Mouse (Mus musculus): Measurements from ENCODE around the gene 4930404N11Rik. TPM values are rescaled to one million over a fixed set of nuclear protein-coding genes. Genes with fewer than 3 reads are reported as not detected.

4930404N11Rik gene
- polyA plus RNA-seq, 1 experiment from 2014 or later, result 1.1 TPM

DNA sequence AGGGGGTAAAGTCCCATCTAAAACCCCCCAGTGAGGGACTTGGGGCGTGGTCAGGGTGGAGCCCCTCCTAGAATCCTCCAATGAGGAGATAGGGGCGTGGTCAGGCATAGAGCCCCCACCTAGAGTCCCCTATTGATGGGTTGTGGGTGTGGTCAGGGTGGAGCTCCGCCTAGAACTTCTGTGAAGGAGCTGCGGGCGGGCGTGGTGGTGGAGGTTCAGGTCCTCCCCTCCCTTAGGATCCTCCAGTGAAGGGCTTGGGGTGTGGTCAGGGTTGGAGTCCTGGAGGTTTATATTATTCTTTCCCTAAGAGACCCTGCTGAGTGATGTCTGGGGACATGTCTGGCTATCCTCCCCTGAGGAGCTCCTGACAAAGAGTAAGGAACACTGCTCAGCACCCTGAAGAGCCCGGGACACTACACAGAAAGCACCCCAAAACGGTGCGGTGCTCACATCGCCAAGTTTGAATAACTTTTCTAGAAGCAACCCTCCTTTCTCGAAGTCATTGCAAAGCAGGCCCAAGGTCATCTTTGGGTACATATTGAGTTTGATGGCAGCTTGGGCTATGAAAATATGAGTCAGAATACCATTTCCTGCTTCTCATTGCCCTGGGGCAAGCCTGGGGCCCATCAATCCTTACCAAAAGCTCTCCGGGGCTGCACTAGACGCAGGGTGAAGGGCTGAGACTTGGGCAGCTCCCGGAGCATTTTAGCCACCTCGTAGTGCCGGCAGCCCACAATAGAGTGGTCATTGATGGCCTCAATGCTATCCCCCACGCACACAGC, 24.9 kb downstream of the 4930404N11Rik start:
- Histone ChIP-seq H3K27ac (replicated peaks) (no peak overlapping the region), H3K4me1 (peaks cover 45% of the 10 kb centered on the region), H3K4me3 (no peak overlapping the region), H3K4me2 (no peak overlapping the region), H3K9ac (no peak overlapping the region), H3K27me3 (replicated peaks) (peaks cover 66% of the 10 kb centered on the region), H3K36me3 (peaks cover 7% of the 10 kb centered on the region), H3K9me3 (no peaks in the 10 kb centered on the region)
- ATAC-seq (ENCODE audit: extremely low read depth, insufficient number of reproducible peaks, low FRiP score, low TSS enrichment), result no peak
- 38% methylated on average over 17 of the region's 17 CpGs for WGBS

DNA sequence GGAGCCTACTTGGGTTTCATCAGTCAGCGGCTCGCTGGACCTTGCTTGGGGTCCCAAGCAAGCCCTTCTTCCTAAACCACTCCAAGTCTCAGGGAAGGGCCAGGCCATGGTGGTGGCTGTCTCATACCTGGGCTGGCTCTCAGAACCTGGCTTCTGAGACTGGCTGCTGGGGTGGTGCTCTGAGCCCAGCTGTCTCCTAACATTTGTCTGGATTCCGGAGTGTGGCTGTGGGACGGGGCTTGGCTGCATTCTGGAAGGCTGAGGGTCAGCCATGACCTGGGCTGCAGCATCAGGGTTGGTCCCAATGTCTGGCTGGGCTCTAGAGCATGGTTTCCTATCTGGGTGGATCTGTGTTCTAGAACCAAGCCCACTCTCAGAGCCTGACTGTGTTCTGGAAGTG, 29.1 kb downstream of the 4930404N11Rik start:
- peaks cover 41% of the 10 kb centered on the region for H3K27me3 ChIP-seq (replicated peaks)
- H3K4me3 ChIP-seq, result no peak overlapping the region
- WGBS, result 84% methylated on average over 4 of the region's 4 CpGs
- H3K4me2 ChIP-seq, result no peak overlapping the region
- peak overlapping the region; percentile 52; the same call in 1 of the 2 replicates for H3K9ac ChIP-seq
- ATAC-seq (ENCODE audit: extremely low read depth, insufficient number of reproducible peaks, low FRiP score, low TSS enrichment), result no peak
- no peaks in the 10 kb centered on the region for H3K9me3 ChIP-seq
- H3K27ac ChIP-seq (replicated peaks), result peak overlapping the region; percentile 72
- H3K4me1 ChIP-seq, result peaks cover 52% of the 10 kb centered on the region
- H3K36me3 ChIP-seq, result peaks cover 10% of the 10 kb centered on the region; the same call in 1 of the 2 replicates

DNA sequence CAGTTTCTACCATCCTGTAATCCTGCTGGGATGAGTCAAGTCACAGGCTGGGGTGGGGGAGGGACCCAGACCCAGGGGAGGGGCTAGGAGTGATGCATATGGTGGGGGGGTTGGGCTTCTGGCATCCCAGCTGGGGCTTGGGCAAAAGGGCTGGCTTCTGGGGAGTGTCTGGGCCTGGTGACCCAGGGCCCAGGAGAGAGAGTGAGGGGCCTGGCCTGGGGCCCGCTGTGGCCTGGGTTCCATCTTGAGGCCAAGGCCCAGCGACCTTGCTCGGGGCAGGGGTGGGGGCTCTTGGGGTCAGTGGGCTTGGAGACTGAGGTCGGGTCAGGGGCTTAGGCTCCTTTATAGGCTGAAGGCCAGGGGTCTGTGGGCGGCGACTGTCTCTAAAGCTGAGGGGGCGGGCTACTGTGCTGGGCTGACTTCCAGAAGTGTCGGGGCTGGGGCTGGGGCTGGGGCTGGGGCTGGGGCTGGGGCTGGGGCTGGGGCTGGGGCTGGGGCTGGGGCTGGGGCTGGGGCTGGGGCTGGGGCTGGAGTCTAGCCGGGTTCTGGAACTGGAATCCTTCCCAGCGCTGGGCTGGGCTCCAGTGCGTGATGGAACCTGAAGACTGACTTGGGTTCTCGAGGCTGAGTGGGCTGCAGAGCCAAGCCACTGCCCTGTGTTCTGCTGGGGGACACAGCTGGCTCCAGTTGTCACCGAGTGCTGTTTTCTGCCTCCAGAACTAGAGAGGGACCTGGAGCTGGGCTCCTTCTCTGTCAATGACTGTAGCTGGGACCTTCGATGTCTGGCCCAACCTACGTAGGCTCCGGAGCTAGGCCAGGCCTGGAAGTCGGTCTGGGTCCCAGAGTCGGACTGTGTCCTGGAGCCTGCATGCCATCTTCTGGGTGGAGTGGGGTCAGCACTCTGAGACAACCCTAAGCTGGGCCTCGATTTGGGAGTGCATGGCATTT, 29.9 kb downstream of the 4930404N11Rik start:
- Histone ChIP-seq H3K4me3 (no peak overlapping the region), H3K4me2 (peak overlapping the region; percentile 11; the same call in 1 of the 2 replicates), H3K4me1 (peaks cover 50% of the 10 kb centered on the region), H3K27me3 (replicated peaks) (peaks cover 34% of the 10 kb centered on the region), H3K36me3 (peaks cover 10% of the 10 kb centered on the region; the same call in 1 of the 2 replicates), H3K27ac (replicated peaks) (peak overlapping the region; percentile 73), H3K9me3 (no peaks in the 10 kb centered on the region), H3K9ac (peak overlapping the region; percentile 65)
- ATAC-seq (ENCODE audit: extremely low read depth, insufficient number of reproducible peaks, low FRiP score, low TSS enrichment), result no peak
- WGBS, result 44% methylated on average over 18 of the region's 19 CpGs

GRCm38 (mm10) chr10:81334324-81334723, 31.3 kb downstream of the 4930404N11Rik start:
- WGBS, result 73% methylated on average over 11 of the region's 11 CpGs
- H3K4me1 ChIP-seq, result peaks cover 60% of the 10 kb centered on the region
- H3K9me3 ChIP-seq, result no peaks in the 10 kb centered on the region
- H3K27ac ChIP-seq (replicated peaks), result 0 out of 2 replicates have a peak overlapping the region, but pooled peaks have one; percentile 73
- peaks cover 10% of the 10 kb centered on the region; the same call in 1 of the 2 replicates for H3K36me3 ChIP-seq
- no peak for ATAC-seq (ENCODE audit: extremely low read depth, insufficient number of reproducible peaks, low FRiP score, low TSS enrichment)
- H3K4me3 ChIP-seq, result no peak overlapping the region
- peak overlapping the region; percentile 65; the same call in 1 of the 2 replicates for H3K9ac ChIP-seq
- no peak overlapping the region for H3K4me2 ChIP-seq
- H3K27me3 ChIP-seq (replicated peaks), result peaks cover 34% of the 10 kb centered on the region

GRCm38 (mm10) chr10:81332277-81332676, 33.3 kb downstream of the 4930404N11Rik start:
- H3K4me2 ChIP-seq, result peak overlapping the region; percentile 50
- 29% methylated on average over 29 of the region's 29 CpGs for WGBS
- peaks cover 76% of the 10 kb centered on the region for H3K4me1 ChIP-seq
- peaks cover 14% of the 10 kb centered on the region for H3K36me3 ChIP-seq
- H3K9ac ChIP-seq, result peak overlapping the region; percentile 64
- peaks cover 17% of the 10 kb centered on the region for H3K27me3 ChIP-seq (replicated peaks)
- no peak for ATAC-seq (ENCODE audit: extremely low read depth, insufficient number of reproducible peaks, low FRiP score, low TSS enrichment)
- H3K27ac ChIP-seq (replicated peaks), result no peak overlapping the region
- peak overlapping the region; percentile 20 for H3K4me3 ChIP-seq
- H3K9me3 ChIP-seq, result no peaks in the 10 kb centered on the region

GRCm38 (mm10) chr10:81330007-81330406, 35.6 kb downstream of the 4930404N11Rik start:
- Histone ChIP-seq H3K9me3 (no peaks in the 10 kb centered on the region), H3K4me2 (peak overlapping the region; percentile 63), H3K36me3 (peaks cover 37% of the 10 kb centered on the region), H3K27me3 (replicated peaks) (peaks cover 15% of the 10 kb centered on the region), H3K4me1 (peaks cover 74% of the 10 kb centered on the region), H3K27ac (replicated peaks) (peak overlapping the region; percentile 96), H3K9ac (peak overlapping the region; percentile 78), H3K4me3 (peak overlapping the region; percentile 34; the same call in 1 of the 2 replicates)
- WGBS, result 58% methylated on average over 4 of the region's 4 CpGs
- no peak for ATAC-seq (ENCODE audit: extremely low read depth, insufficient number of reproducible peaks, low FRiP score, low TSS enrichment)

GRCm38 (mm10) chr10:81329194-81329975, 36.2 kb downstream of the 4930404N11Rik start:
- peak; percentile 53 for ATAC-seq (ENCODE audit: extremely low read depth, insufficient number of reproducible peaks, low FRiP score, low TSS enrichment)
- Histone ChIP-seq H3K9me3 (no peaks in the 10 kb centered on the region), H3K4me2 (peak overlapping the region; percentile 63), H3K36me3 (peaks cover 41% of the 10 kb centered on the region), H3K4me3 (peak overlapping the region; percentile 34), H3K4me1 (peaks cover 68% of the 10 kb centered on the region), H3K27ac (replicated peaks) (peak overlapping the region; percentile 96), H3K9ac (peak overlapping the region; percentile 78), H3K27me3 (replicated peaks) (peaks cover 15% of the 10 kb centered on the region)
- WGBS, result 43% methylated on average over 10 of the region's 10 CpGs

- WGBS, result 3% methylated on average over 10 of the region's 10 CpGs
- Histone ChIP-seq H3K9me3 (no peaks in the 10 kb centered on the region), H3K9ac (peak within 1 kb of the TSS; percentile 78), H3K27ac (replicated peaks) (peak within 1 kb of the TSS; percentile 96), H3K36me3 (peaks cover 49% of the 10 kb centered on the region), H3K27me3 (replicated peaks) (peaks cover 13% of the 10 kb centered on the region), H3K4me2 (peak within 1 kb of the TSS; percentile 63), H3K4me3 (peak within 1 kb of the TSS; percentile 34), H3K4me1 (peaks cover 66% of the 10 kb centered on the region)
- 0 out of 2 replicates have a peak, but pooled peaks have one; percentile 31 for ATAC-seq (ENCODE audit: extremely low read depth, insufficient number of reproducible peaks, low FRiP score, low TSS enrichment)
These were observed 37.2 kb downstream of the 4930404N11Rik start, which contains the start of gene Tbxa2r for GRCm38 (mm10) chr10:81328386-81328785. Tbxa2r (plus strand) TSS chr10:81328731.

GRCm38 (mm10) chr10:81327959-81328358, 37.7 kb downstream of the 4930404N11Rik start:
- Histone ChIP-seq H3K27me3 (replicated peaks) (peaks cover 9% of the 10 kb centered on the region), H3K9me3 (no peaks in the 10 kb centered on the region), H3K4me2 (peak overlapping the region; percentile 63), H3K4me3 (no peak overlapping the region), H3K9ac (peak overlapping the region; percentile 78), H3K4me1 (peaks cover 66% of the 10 kb centered on the region), H3K36me3 (peaks cover 49% of the 10 kb centered on the region), H3K27ac (replicated peaks) (peak overlapping the region; percentile 96)
- ATAC-seq (ENCODE audit: extremely low read depth, insufficient number of reproducible peaks, low FRiP score, low TSS enrichment), result no peak
- WGBS, result 12% methylated on average over 2 of the region's 2 CpGs

GRCm38 (mm10) chr10:81326858-81327257, 38.8 kb downstream of the 4930404N11Rik start:
- H3K9me3 ChIP-seq, result no peaks in the 10 kb centered on the region
- peaks cover 57% of the 10 kb centered on the region for H3K36me3 ChIP-seq
- H3K4me1 ChIP-seq, result peaks cover 66% of the 10 kb centered on the region
- no peak for ATAC-seq (ENCODE audit: extremely low read depth, insufficient number of reproducible peaks, low FRiP score, low TSS enrichment)
- no peak overlapping the region for H3K9ac ChIP-seq
- H3K27me3 ChIP-seq (replicated peaks), result no peaks in the 10 kb centered on the region
- H3K27ac ChIP-seq (replicated peaks), result peak overlapping the region; percentile 96
- no peak overlapping the region for H3K4me3 ChIP-seq
- WGBS, result 58% methylated on average over 6 of the region's 6 CpGs
- H3K4me2 ChIP-seq, result peak overlapping the region; percentile 11; the same call in 1 of the 2 replicates

Measured in heart, embryonic 13.5 days (tissue).